Mouse (Mus musculus): ENCODE measurements at regions not wholly inside any gene's neighbourhood (a gene's known extent, or its start where the extent isn't known, plus 50 kb on each side); places are given as distances from the start of the nearest gene placed in this dataset.

GRCm38 (mm10) chr19:51977236-51977961, 286.7 kb upstream of the Ins1 start:
- peak in 1 of 2 experiments; percentile 8 for DNase-seq (ENCODE audit: low spot score in 2 of 2)

- no peak for DNase-seq (ENCODE audit: low spot score in 2 of 2)
These were observed 266.9 kb upstream of the Ins1 start for GRCm38 (mm10) chr19:51997161-51997560.

All from layer of hippocampus, adult 8-10 months (tissue).